In genomic region chr3:96300706-96301529, GRCm38 (mm10) we compare ENCODE assay signal across 8 mouse cellular contexts. TPM values are rescaled to one million over a fixed set of nuclear protein-coding genes. Genes with fewer than 3 reads are reported as not detected.
DNase-seq lines count a peak whose midpoint lies in the region; ATAC-seq lines count a peak whose summit lies in the region.

No protein-coding gene starts in this region.

- peak overlapping the region; percentile 24 for H3K4me3 ChIP-seq in kidney, embryonic 15.5 days (replicated peaks)
- H3K4me3 ChIP-seq in intestine, embryonic 16.5 days (ENCODE audit: low read length): peak overlapping the region; percentile 28

- no peaks in the 10 kb centered on the region for H3K4me1 ChIP-seq in kidney, embryonic 15.5 days
- H3K4me1 ChIP-seq in intestine, embryonic 16.5 days (ENCODE audit: control insufficient read depth, insufficient read depth, low read length): no peaks in the 10 kb centered on the region

- no peaks in the 10 kb centered on the region for H3K9me3 ChIP-seq in kidney, embryonic 15.5 days (replicated peaks)
- H3K9me3 ChIP-seq in intestine, embryonic 16.5 days (ENCODE audit: control insufficient read depth, low read length): no peaks in the 10 kb centered on the region

- no peak for ATAC-seq in kidney, embryonic 15.5 days (replicated peaks; ENCODE audit: low FRiP score)
- ATAC-seq in common myeloid progenitor, adult 5-6 weeks (replicated peaks; ENCODE audit: low read depth, poor library complexity, severe bottlenecking): peak; percentile 93
- ATAC-seq in intestine, embryonic 16.5 days: no peak
- peak; percentile 95 for ATAC-seq in megakaryocyte progenitor cell, adult 5-6 weeks (replicated peaks; ENCODE audit: poor library complexity)

- H3K27ac ChIP-seq in kidney, embryonic 15.5 days: no peak overlapping the region
- no peak overlapping the region for H3K27ac ChIP-seq in intestine, embryonic 16.5 days (ENCODE audit: low read length)

- DNase-seq in kidney, postnatal 4 days: no peak
- DNase-seq in right cerebral cortex, postnatal 4 days: no peak
- no peak for DNase-seq in left cerebral cortex, adult 18-20 months (ENCODE audit: low spot score in 2 of 2)
- no peak for DNase-seq in yolk sac, embryonic 10.5 days (ENCODE audit: low spot score)

- H3K27me3 ChIP-seq in kidney, embryonic 15.5 days: peaks cover 12% of the 10 kb centered on the region; the same call in 1 of the 2 replicates
- H3K27me3 ChIP-seq in intestine, embryonic 16.5 days (replicated peaks; ENCODE audit: control insufficient read depth, insufficient read depth, low read length): peaks cover 5% of the 10 kb centered on the region; the same call in 1 of the 2 replicates

- no peak overlapping the region for H3K9ac ChIP-seq in kidney, embryonic 15.5 days
- peak overlapping the region; percentile 16; the same call in 1 of the 2 replicates for H3K9ac ChIP-seq in intestine, embryonic 16.5 days (ENCODE audit: low read depth, low read length)

- H3K36me3 ChIP-seq in kidney, embryonic 15.5 days: no peaks in the 10 kb centered on the region
- no peaks in the 10 kb centered on the region for H3K36me3 ChIP-seq in intestine, embryonic 16.5 days (ENCODE audit: control insufficient read depth, insufficient read depth, low read length)

- peak overlapping the region; percentile 40 for H3K4me2 ChIP-seq in kidney, embryonic 15.5 days
- peak overlapping the region; percentile 42 for H3K4me2 ChIP-seq in intestine, embryonic 16.5 days (ENCODE audit: low read depth, low read length)

- WGBS in kidney, embryonic 15.5 days: 74% methylated on average over 26 of the region's 26 CpGs
- 65% methylated on average over 26 of the region's 26 CpGs for WGBS in intestine, embryonic 16.5 days

RNA-seq across cellular contexts. Expression of gene Fcgr1, which starts 7.1 kb away (rescaled TPM):
- 1.7 TPM in 2 replicates for polyA plus RNA-seq in kidney, embryonic 15.5 days (2015; fragmentation: Nextera tagmentation; extraction: Ambion mirVana)
- not detected in 2 replicates for total RNA-seq in common myeloid progenitor, adult 5-6 weeks (2017)
- polyA plus RNA-seq in intestine, embryonic 16.5 days (2015; fragmentation: Nextera tagmentation; extraction: Ambion mirVana): 3.6 and 3.7 TPM in 2 replicates
- total RNA-seq in megakaryocyte progenitor cell, adult 5-6 weeks (2015): 0.37 and 1.2 TPM in 2 replicates
- total RNA-seq in megakaryocyte progenitor cell, adult 5-6 weeks (2017): 0.14 and 0.21 TPM in 2 replicates
- total RNA-seq in left cerebral cortex, adult 18-20 months (2021): 1 to 10 TPM; 2.6 to 2.8 TPM

RNA-seq across cellular contexts. Expression of gene Hist2h2bb, which starts 31.4 kb away (rescaled TPM):
- 12.8 and 17.8 TPM in 2 replicates for polyA plus RNA-seq in kidney, embryonic 15.5 days (2015; fragmentation: Nextera tagmentation; extraction: Ambion mirVana)
- total RNA-seq in common myeloid progenitor, adult 5-6 weeks (2017): 6,356 and 6,932 TPM in 2 replicates
- 5.3 and 6.2 TPM in 2 replicates for polyA plus RNA-seq in intestine, embryonic 16.5 days (2015; fragmentation: Nextera tagmentation; extraction: Ambion mirVana)
- total RNA-seq in megakaryocyte progenitor cell, adult 5-6 weeks (2015): 1,111 and 1,146 TPM in 2 replicates
- 9,134 and 9,995 TPM in 2 replicates for total RNA-seq in megakaryocyte progenitor cell, adult 5-6 weeks (2017)
- 100 to 1,000 TPM; 210 to 215 TPM for total RNA-seq in left cerebral cortex, adult 18-20 months (2021)

RNA-seq across cellular contexts. Expression of gene Hist2h3b, which starts 32.5 kb away (rescaled TPM):
- polyA plus RNA-seq in kidney, embryonic 15.5 days (2015; fragmentation: Nextera tagmentation; extraction: Ambion mirVana): 59.3 and 75.1 TPM in 2 replicates
- 296 and 352 TPM in 2 replicates for total RNA-seq in common myeloid progenitor, adult 5-6 weeks (2017)
- 21.2 and 30.8 TPM in 2 replicates for polyA plus RNA-seq in intestine, embryonic 16.5 days (2015; fragmentation: Nextera tagmentation; extraction: Ambion mirVana)
- total RNA-seq in megakaryocyte progenitor cell, adult 5-6 weeks (2015): 773 and 862 TPM in 2 replicates
- 369 and 430 TPM in 2 replicates for total RNA-seq in megakaryocyte progenitor cell, adult 5-6 weeks (2017)
- 10 to 100 TPM; 51.9 to 52.0 TPM for total RNA-seq in left cerebral cortex, adult 18-20 months (2021)

RNA-seq across cellular contexts. Expression of gene Hist2h4, which starts 37.8 kb away (rescaled TPM):
- polyA plus RNA-seq in kidney, embryonic 15.5 days (2015; fragmentation: Nextera tagmentation; extraction: Ambion mirVana): 11.6 and 14.3 TPM in 2 replicates
- total RNA-seq in common myeloid progenitor, adult 5-6 weeks (2017): 101 and 120 TPM in 2 replicates
- 5.3 and 5.8 TPM in 2 replicates for polyA plus RNA-seq in intestine, embryonic 16.5 days (2015; fragmentation: Nextera tagmentation; extraction: Ambion mirVana)
- total RNA-seq in megakaryocyte progenitor cell, adult 5-6 weeks (2015): 111 and 118 TPM in 2 replicates
- 114 and 115 TPM in 2 replicates for total RNA-seq in megakaryocyte progenitor cell, adult 5-6 weeks (2017)
- 10 to 100 TPM; 36.9 to 40.6 TPM for total RNA-seq in left cerebral cortex, adult 18-20 months (2021)

RNA-seq across cellular contexts. Expression of gene Hist2h3c1, which starts 54.4 kb away (rescaled TPM):
- polyA plus RNA-seq in kidney, embryonic 15.5 days (2015; fragmentation: Nextera tagmentation; extraction: Ambion mirVana): 0.55 and 1.2 TPM in 2 replicates
- 2.7 and 18.3 TPM in 2 replicates for total RNA-seq in common myeloid progenitor, adult 5-6 weeks (2017)
- 1.3 and 1.8 TPM in 2 replicates for polyA plus RNA-seq in intestine, embryonic 16.5 days (2015; fragmentation: Nextera tagmentation; extraction: Ambion mirVana)
- total RNA-seq in megakaryocyte progenitor cell, adult 5-6 weeks (2015): 17.3 and 17.9 TPM in 2 replicates
- total RNA-seq in megakaryocyte progenitor cell, adult 5-6 weeks (2017): 2.8 TPM in 1 of 2 replicates, not detected in the other
- not detected for total RNA-seq in left cerebral cortex, adult 18-20 months (2021)

Comparison
In these comparisons a context has a peak if more than half of its experiments do, and no peak if none do; other contexts are left out.
1. ATAC-seq: peak in common myeloid progenitor, adult 5-6 weeks (single experiment) and megakaryocyte progenitor cell, adult 5-6 weeks (single experiment); none in kidney, embryonic 15.5 days (single experiment) and intestine, embryonic 16.5 days (single experiment).
2. RNA of gene Hist2h2bb, which starts 31.4 kb away (total RNA-seq): 1,111 to 9,995 TPM in megakaryocyte progenitor cell, adult 5-6 weeks and 6,356 to 6,932 TPM in common myeloid progenitor, adult 5-6 weeks; 210 to 215 TPM in left cerebral cortex, adult 18-20 months; every median in the first group is over 4 times any median in the second.